Mouse (Mus musculus) liver, embryonic 11.5 days (tissue): Measurements from ENCODE around the gene Gucy2c. TPM values are rescaled to one million over a fixed set of nuclear protein-coding genes. Genes with fewer than 3 reads are reported as not detected.

ENCODE experiments used
- ATAC-seq: fragments of 200-750 bp; cut with Nextera tagmentation; replicated peaks from 2 replicates; pipeline ENCODE4 v1.8.0; 2017; ENCODE audit warnings: moderate number of reproducible peaks, mild to moderate bottlenecking, moderate TSS enrichment, moderate library complexity; ENCODE audit not compliant: low FRiP score
- DNase-seq: peaks from one replicate; pipeline ENCODE4 v3.0.0-alpha.2; 2017; ENCODE audit warnings: low spot score
- H3K27ac ChIP-seq: fragments of 300-500 bp; sonication (generic); 2 replicates; pipeline ENCODE4 v1.5.1; 2014; ENCODE audit warnings: mild to moderate bottlenecking, low read depth, low read length, control low read depth
- H3K27me3 ChIP-seq: fragments of 300-500 bp; sonication (generic); replicated peaks from 2 replicates; pipeline ENCODE4 v1.6.1; 2014; ENCODE audit warnings: low read length, mixed read lengths; ENCODE audit not compliant: control insufficient read depth, insufficient read depth
- H3K36me3 ChIP-seq: fragments of 300-500 bp; sonication (generic); 2 replicates; pipeline ENCODE4 v1.6.1; 2014; ENCODE audit warnings: mild to moderate bottlenecking, low read length, moderate library complexity, mixed read lengths; ENCODE audit not compliant: control insufficient read depth, insufficient read depth
- H3K4me1 ChIP-seq: fragments of 300-500 bp; sonication (generic); replicated peaks from 2 replicates; pipeline ENCODE4 v1.6.1; 2014; ENCODE audit warnings: low read length, mixed read lengths; ENCODE audit not compliant: control insufficient read depth, insufficient read depth
- H3K4me2 ChIP-seq: fragments of 300-500 bp; sonication (generic); 2 replicates; pipeline ENCODE4 v1.6.1; 2014; ENCODE audit warnings: mild to moderate bottlenecking, control low read depth, moderate library complexity
- H3K4me3 ChIP-seq: fragments of 300-500 bp; sonication (generic); 2 replicates; pipeline ENCODE4 v1.5.1; 2014; ENCODE audit warnings: low read depth, low read length, control low read depth
- H3K9ac ChIP-seq: fragments of 300-500 bp; sonication (generic); 2 replicates; pipeline ENCODE4 v1.6.1; 2014; ENCODE audit warnings: low read depth, low read length, control low read depth
- H3K9me3 ChIP-seq: fragments of 300-500 bp; sonication (generic); 2 replicates; pipeline ENCODE4 v1.6.1; 2016; ENCODE audit warnings: low read length, inconsistent platforms, mixed read lengths; ENCODE audit not compliant: control insufficient read depth
- WGBS: fragments of 180-500 bp; shearing (Covaris S2); extraction: QIAGEN DNeasy Blood & Tissue Kit; methylation state at CpG from one replicate; pipeline ENCODE4 v1.1.7; 2014; 5-methylcytosine and 5-hydroxymethylcytosine counted together
- microRNA-seq: library from miRNA; unstranded; fragments of <30 nt; microRNA quantifications from one replicate; pipeline ENCODE4, GENCODE M21; 2017; ENCODE audit warnings: borderline number of aligned reads
- polyA plus RNA-seq: library from polyadenylated mRNA; unstranded; fragments of >200 nt; fragmentation: Nextera tagmentation; extraction: Ambion mirVana; gene quantifications from 2 replicates; pipeline ENCODE4 v1.2.1, GENCODE M21; 2014

Gucy2c gene
- polyA plus RNA-seq, 1 experiment from 2014 or later = not detected

DNA sequence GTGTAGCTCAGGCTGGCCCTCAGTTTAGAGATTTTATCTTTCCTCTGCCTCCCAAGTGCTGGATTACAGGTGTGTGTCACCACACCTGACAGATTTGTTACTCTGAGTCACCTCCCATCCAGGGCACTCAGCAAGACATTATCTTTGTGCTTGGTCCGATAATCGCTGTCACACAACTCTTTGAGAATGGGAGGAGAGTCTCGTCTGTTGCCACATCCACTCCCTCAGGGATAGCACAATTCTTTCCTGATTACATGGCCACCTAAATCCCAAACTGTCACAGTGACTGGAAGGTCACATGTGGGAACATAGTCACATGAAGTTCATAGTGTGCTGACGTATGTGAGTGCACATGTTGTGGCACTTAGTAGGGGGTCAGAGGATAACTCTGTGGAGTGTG is 123.3 kb downstream of the Gucy2c start:
- WGBS = 75% methylated on average over 4 of the region's 4 CpGs
- ATAC-seq (no peak), DNase-seq (no peak)
- Histone ChIP-seq H3K4me1 (0 out of 2 replicates have a peak, but pooled peaks cover 3% of the 10 kb centered on the region), H3K4me3 (no peak overlapping the region), H3K9ac (no peak overlapping the region), H3K27me3 (peaks cover 29% of the 10 kb centered on the region), H3K36me3 (no peaks in the 10 kb centered on the region), H3K9me3 (no peaks in the 10 kb centered on the region), H3K27ac (no peak overlapping the region), H3K4me2 (no peak overlapping the region)

DNA sequence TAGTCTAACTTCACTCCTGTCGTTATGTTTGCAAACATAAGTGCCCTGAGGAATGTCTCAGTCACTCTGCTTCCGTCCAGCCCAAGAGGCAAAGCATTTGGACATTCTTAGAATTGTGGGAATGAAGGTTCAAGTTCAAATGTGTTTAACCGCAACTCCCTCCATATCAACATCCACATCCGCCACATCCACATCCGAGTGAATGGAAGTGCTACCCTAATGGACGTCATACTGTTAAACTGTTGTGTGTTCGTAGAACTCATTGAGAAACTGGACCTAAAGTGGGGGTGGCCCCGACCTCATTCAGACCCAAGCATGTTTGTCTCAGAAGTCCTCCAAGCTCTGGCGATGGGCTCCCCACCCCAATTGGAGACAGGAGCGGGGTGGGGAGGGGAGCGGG is 125.8 kb downstream of the Gucy2c start:
- Histone ChIP-seq H3K36me3 (no peaks in the 10 kb centered on the region), H3K4me1 (no peaks in the 10 kb centered on the region; the same call in 1 of the 2 replicates), H3K4me3 (no peak overlapping the region), H3K9me3 (no peaks in the 10 kb centered on the region), H3K9ac (no peak overlapping the region), H3K4me2 (peak overlapping the region; percentile 0), H3K27ac (no peak overlapping the region), H3K27me3 (peaks cover 5% of the 10 kb centered on the region)
- DNase-seq (no peak), ATAC-seq (no peak)
- WGBS = 61% methylated on average over 11 of the region's 11 CpGs

DNA sequence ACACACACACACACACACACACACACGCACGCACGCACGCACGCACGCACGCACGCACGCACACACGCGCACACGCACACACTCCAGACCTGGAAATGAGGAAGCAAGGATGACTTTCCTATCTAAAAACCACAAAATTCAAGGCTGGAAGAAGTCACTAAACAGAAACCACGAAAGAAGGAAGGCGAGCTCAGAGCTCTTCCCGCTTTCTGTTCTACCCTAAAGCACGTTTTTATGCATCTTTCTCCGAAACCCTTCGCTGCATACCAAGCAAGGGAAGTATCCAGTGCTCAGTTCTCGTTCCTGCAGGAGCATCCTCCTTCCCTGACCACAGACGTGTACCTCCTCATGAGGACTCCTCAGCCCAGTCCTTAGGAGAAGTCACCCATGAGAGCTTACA is 127.1 kb downstream of the Gucy2c start:
- Histone ChIP-seq H3K9me3 (no peaks in the 10 kb centered on the region), H3K36me3 (no peaks in the 10 kb centered on the region), H3K27ac (no peak overlapping the region), H3K27me3 (no peaks in the 10 kb centered on the region), H3K4me2 (no peak overlapping the region), H3K4me3 (no peak overlapping the region), H3K4me1 (no peaks in the 10 kb centered on the region; the same call in 1 of the 2 replicates), H3K9ac (no peak overlapping the region)
- WGBS = 73% methylated on average over 20 of the region's 20 CpGs
- DNase-seq (no peak), ATAC-seq (no peak)

DNA sequence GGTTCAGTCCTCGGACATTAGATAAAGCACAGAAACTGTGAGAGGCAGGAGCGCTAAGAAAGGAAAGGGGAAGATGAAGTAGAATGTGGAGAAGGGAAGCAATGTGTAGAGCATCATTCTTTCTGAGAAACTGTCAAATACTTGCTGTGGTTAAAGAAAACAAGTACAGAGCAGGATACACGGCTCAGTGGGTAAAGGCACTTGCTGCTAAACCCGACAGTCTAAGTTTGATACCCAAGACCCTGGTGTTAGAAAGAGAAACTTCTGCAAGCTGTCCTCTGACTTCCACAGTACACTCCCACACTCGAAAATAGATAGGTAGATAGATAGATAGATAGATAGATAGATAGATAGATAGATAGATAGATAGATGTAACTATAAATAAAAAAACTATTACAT is 128.2 kb downstream of the Gucy2c start:
- 43% methylated on average over 5 of the region's 5 CpGs for WGBS
- H3K9ac ChIP-seq = no peak overlapping the region
- no peak overlapping the region for H3K4me3 ChIP-seq
- H3K36me3 ChIP-seq = no peaks in the 10 kb centered on the region
- H3K9me3 ChIP-seq = no peaks in the 10 kb centered on the region
- no peak overlapping the region for H3K4me2 ChIP-seq
- H3K4me1 ChIP-seq = no peaks in the 10 kb centered on the region; the same call in 1 of the 2 replicates
- H3K27me3 ChIP-seq = no peaks in the 10 kb centered on the region
- no peak overlapping the region for H3K27ac ChIP-seq
- ATAC-seq (no peak), DNase-seq (no peak)

DNA sequence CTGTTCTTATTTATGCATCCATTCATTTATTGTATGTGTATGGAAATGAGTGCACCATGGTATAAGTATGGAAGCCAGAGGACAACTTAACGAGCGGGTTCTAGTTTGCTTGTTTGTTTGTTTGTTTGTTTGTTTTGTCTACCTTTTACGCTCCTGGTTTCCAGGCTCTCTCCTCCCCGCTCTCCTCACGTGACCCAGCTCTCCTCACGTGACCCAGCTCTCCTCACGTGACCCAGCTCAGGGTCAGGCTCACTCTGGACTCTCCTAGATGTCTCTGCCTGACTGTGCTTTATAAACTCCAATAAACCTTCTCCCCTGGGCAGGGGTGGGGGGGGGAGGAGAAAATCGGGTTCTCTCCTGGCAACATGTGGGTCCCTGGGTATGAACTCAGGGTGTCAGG is 130.9 kb downstream of the Gucy2c start:
- 84% methylated on average over 8 of the region's 8 CpGs for WGBS
- H3K4me3 ChIP-seq = no peak overlapping the region
- DNase-seq (no peak), ATAC-seq (no peak)
- H3K9ac ChIP-seq = no peak overlapping the region
- H3K27ac ChIP-seq = no peak overlapping the region
- H3K27me3 ChIP-seq = no peaks in the 10 kb centered on the region
- H3K4me2 ChIP-seq = no peak overlapping the region
- H3K36me3 ChIP-seq = no peaks in the 10 kb centered on the region
- H3K9me3 ChIP-seq = no peaks in the 10 kb centered on the region
- no peaks in the 10 kb centered on the region; the same call in 1 of the 2 replicates for H3K4me1 ChIP-seq

DNA sequence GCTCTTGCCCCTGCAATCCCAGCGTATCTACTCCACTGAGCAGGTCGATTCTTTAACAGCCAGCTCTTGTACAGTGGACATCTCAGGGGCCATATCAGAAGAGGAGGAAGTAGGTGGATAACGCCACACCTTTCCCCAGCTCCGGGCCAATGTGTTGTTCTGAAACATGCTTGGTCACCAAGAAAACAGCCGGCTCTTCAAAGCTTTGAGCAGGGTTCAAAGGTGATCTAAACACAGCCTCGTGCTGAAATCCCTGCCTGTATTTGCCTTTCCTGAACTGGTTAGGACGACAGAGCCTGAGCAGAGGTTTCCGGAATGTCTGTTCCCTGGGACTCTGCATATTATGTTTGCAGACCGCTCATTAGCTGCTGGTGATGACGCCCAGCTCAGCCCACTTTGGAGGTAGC is 134.1 kb downstream of the Gucy2c start:
- no peak for DNase-seq
- no peak overlapping the region for H3K4me3 ChIP-seq
- no peaks in the 10 kb centered on the region for H3K27me3 ChIP-seq
- H3K9ac ChIP-seq = no peak overlapping the region
- 0 out of 2 replicates have a peak, but pooled peaks cover 3% of the 10 kb centered on the region for H3K9me3 ChIP-seq
- WGBS = 60% methylated on average over 10 of the region's 10 CpGs
- H3K4me1 ChIP-seq = no peaks in the 10 kb centered on the region
- no peaks in the 10 kb centered on the region for H3K36me3 ChIP-seq
- no peak overlapping the region for H3K4me2 ChIP-seq
- no peak overlapping the region for H3K27ac ChIP-seq
- peak; percentile 44 for ATAC-seq

Small RNA genes lying within 50 kb of the gene (microRNA-seq; reads per million reads assigned to microRNA genes)
- not detected for gene Gm44364

Other genes starting within 250 kb of the Gucy2c start
- 0.86 and 1.2 TPM in 2 replicates for gene Plbd1, start 119.8 kb downstream of the Gucy2c start, polyA plus RNA-seq
- 0.43 and 0.88 TPM in 2 replicates for gene Hist4h4, start 22.6 kb upstream of the Gucy2c start, polyA plus RNA-seq
- gene H2afj, start 26.5 kb upstream of the Gucy2c start, polyA plus RNA-seq = 186 and 193 TPM in 2 replicates
- gene BC049715, start 45.9 kb upstream of the Gucy2c start, polyA plus RNA-seq = 2.3 and 2.6 TPM in 2 replicates
- gene Wbp11, start 46.5 kb upstream of the Gucy2c start, polyA plus RNA-seq = 165 and 168 TPM in 2 replicates
- not detected in 2 replicates for gene Smco3, start 53.7 kb upstream of the Gucy2c start, polyA plus RNA-seq
- gene Art4, start 76.0 kb upstream of the Gucy2c start, polyA plus RNA-seq = 8.7 and 11.1 TPM in 2 replicates
- gene Mgp, start 94.1 kb upstream of the Gucy2c start, polyA plus RNA-seq = 7.7 and 8.2 TPM in 2 replicates
- gene Erp27, start 140.4 kb upstream of the Gucy2c start, polyA plus RNA-seq = 0.22 and 0.34 TPM in 2 replicates
- gene Pde6h, start 142.1 kb upstream of the Gucy2c start, polyA plus RNA-seq = not detected in 2 replicates
- 181 and 183 TPM in 2 replicates for gene Arhgdib, start 160.1 kb upstream of the Gucy2c start, polyA plus RNA-seq